Mouse (Mus musculus): ENCODE measurements around the gene Mrps18c. TPM values are rescaled to one million over a fixed set of nuclear protein-coding genes. Genes with fewer than 3 reads are reported as not detected.

Mrps18c gene
- polyA plus RNA-seq, 1 experiment = 48.2 TPM

DNA sequence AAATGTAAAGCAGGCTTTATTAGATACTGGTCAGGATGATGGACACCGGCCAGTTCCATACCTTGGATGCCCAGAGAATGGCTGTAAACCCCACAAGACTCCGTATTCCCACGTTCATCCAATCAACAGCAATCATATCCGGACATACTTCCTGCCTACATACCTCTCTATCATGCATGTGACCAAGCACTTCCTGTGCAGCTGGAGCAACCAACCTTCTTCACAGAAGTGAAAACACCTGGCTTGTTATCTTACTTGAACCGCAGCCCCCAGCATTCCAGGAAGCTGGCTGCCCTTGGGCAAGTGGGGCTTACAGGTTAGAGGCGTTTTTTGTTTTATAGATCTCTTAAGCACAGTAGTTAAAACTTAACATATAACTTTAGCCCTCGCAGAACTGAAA is 24.4 kb downstream of the Mrps18c start:
- no peak for DNase-seq (ENCODE audit: extremely low spot score in 1 of 2, low spot score in 1 of 2)

DNA sequence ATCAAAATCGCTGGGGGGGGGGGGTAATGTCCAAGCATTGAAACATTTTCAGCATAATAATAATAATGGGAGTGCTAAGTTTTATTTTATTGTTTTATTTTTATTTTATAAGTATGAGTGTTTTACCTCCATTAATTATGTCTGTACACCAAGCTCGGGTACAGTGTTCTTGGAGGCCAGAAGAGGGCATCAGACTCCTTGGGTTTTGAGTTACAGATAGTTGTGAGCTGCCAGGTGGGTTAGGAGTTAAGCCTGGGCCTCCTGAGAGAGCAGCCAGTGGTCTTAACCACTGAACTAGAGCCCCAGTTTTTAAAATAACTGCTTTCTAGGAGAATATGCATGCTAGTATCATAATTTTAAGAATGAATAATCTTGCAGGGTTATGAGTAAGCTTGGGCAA is 27.5 kb downstream of the Mrps18c start:
- DNase-seq (ENCODE audit: extremely low spot score in 1 of 2, low spot score in 1 of 2) = peak in 1 of 2 experiments; percentile 15

DNA sequence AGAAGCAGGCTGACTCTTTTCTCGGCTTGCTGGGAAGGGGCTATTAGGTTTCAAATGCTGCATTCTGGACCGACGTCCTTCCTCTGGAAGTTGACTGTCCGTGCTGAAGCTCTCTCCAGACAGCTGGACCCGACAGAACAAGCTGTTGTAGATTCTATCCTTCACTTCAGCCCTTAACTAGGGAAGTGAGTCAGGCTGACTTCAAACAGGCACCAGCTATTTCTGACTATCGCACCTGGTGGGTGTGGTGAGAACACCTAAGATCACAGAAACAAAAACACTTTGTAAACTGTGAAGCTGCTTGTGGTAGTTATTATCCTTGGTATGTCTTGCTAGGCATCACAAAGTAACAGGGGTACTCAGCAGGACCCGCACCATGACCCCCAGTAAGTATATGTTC is 28.1 kb downstream of the Mrps18c start:
- DNase-seq (ENCODE audit: extremely low spot score in 1 of 2, low spot score in 1 of 2) = peak in 1 of 2 experiments; percentile 18

DNA sequence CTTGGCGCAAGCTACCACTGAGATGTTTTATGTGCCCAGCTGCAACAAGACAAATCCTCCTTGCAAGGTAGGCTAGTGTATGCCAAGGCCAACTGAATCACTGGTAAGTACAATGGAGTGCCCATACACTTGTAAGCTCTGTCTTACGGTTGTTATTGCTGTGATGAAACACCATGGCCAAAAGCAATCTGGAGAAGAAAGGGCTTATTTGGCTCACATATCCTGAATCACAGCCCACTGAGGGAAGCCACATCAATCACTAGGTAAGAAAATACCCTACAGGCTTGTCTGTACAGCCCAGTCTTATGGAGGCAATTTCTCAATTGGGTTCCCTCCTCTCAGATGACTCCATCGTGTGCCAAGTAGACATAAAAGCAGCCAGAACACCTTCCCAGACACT is 30.3 kb downstream of the Mrps18c start:
- DNase-seq (ENCODE audit: extremely low spot score in 1 of 2, low spot score in 1 of 2) = no peak

DNA sequence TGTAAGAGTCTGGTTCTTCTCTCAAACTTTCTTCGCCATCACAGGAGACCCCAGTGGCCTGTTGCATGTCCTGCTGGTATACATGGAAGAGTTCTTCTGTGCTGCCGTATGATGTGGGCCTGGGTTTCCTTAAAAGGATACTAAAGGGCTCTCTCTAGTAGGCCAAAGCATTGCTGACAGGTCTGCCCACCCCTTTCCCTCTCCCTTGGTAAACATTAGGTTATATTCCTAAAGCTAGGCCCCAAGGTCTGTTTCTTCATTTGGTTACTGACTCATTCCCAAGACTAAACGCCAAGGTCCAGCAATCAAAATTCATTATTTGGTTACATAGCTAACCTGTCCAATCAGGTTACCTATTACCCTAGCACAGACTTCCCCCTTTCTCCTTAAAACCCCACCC is 34.3 kb downstream of the Mrps18c start:
- DNase-seq (ENCODE audit: extremely low spot score in 1 of 2, low spot score in 1 of 2) = no peak

DNA sequence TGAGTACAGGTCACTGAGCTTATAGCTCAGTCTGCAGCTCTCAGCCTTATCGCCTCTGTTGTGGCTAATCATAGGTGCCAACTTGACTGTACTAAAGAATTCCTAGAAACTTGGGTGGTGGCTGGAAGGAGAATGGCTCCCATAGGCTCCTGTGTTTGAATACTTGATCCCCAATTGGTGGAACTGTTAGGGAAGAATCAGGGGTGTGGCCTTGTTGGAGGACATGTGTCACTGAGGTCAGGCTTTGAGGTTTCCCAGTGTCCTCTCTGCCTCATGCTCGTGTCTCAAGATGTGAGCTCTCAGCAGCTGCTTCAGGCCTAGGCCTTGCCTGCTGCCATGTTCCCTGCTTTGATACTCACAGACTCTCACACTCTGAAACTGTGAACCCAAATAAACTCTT is 35.4 kb downstream of the Mrps18c start:
- no peak for DNase-seq (ENCODE audit: extremely low spot score in 1 of 2, low spot score in 1 of 2)

DNA sequence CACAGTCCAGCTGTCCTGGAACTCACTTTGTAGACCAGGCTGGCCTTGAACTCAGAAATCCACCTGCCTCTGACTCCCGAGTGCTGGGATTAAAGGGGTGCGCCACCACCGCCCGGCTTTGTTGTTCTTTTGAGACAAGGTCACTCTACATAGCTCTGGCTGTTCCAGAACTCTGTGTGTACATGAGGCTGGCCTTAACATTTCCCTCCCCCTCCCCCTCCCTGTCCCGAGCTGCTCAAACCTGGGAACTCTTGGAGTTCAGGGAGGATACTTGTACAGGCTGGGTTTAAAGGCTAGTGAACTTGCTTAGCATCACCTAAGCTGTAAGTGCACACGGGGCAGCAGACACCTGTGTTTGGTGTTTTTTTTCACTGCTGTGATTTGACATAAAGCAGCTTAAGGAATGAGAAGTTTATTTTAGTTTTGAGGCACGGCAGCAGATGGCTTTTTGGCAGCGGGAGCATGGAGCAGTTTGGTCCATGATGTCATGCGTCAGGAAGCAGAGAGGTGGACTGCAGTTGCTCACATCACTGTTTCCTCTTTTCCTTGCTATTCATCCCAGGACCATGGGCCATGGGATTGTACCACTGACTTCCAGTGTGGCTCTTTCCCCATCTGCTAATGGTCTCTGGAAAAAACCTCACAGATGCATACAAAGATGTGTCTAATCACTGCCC is 37.6 kb downstream of the Mrps18c start:
- DNase-seq (ENCODE audit: extremely low spot score in 1 of 2, low spot score in 1 of 2) = no peak

DNA sequence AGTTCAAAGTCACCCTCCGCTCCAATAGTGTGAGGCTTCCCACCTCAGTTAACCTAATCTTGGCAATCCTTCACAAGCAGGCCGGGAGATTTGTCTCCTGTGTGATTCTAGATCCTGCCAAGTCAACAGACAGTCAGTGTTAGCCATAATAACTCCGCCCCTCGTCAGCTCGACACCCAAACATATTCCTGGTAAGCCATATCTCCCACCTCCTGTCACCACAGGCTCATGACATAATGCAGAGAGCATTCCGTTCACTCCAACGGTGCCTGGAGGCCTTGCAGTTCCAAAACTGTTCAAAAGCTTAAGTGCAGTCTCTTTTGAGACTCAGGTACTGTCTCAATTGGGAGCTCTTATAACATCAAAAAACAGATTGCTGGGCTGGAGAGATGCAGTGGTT is 39.5 kb downstream of the Mrps18c start:
- no peak for DNase-seq (ENCODE audit: extremely low spot score in 1 of 2, low spot score in 1 of 2)

DNA sequence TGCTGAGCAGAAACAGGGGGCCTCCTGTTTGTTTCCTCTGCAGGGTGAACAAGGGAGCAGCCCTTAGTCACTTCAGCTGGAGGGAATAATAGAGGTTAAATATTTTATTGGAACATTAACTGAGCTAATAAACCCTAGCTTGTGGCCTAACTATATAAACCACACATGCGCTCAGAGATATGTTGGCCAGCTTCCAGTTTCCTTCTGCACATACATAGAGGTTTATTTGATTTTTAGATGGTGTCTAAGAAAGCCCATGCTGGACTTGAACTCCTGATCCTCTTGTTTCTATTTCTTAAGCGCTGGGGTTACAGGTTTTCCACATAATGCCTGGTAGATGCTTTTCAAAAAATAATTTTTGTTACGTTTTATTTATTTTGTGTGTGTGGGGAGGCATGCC is 46.1 kb downstream of the Mrps18c start:
- DNase-seq (ENCODE audit: extremely low spot score in 1 of 2, low spot score in 1 of 2) = no peak

DNA sequence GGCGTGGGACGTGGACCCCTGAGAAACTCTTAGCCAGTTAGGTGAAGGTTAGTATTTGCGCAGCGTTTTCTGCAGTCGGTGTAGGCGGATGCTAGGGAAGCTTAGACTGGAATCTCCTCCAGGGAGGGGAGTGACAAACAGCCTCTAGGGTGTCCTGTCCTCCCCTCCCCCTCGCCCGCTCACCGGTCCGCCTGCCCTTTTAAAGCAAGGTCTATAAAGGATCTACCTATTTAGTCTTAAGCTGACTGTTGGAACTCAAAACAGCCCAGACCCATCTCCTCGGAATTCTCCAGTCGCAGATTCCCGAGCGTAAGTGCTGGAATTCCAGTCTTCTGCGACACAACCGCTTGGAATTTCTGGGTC is 47.0 kb downstream of the Mrps18c start, which contains the start of gene Gpat3:
Gpat3 (plus strand) TSS at position 229 of the 363 bp plus-strand sequence.
- peak; percentile 10 to 41 for DNase-seq (ENCODE audit: extremely low spot score in 1 of 2, low spot score in 1 of 2)

DNA sequence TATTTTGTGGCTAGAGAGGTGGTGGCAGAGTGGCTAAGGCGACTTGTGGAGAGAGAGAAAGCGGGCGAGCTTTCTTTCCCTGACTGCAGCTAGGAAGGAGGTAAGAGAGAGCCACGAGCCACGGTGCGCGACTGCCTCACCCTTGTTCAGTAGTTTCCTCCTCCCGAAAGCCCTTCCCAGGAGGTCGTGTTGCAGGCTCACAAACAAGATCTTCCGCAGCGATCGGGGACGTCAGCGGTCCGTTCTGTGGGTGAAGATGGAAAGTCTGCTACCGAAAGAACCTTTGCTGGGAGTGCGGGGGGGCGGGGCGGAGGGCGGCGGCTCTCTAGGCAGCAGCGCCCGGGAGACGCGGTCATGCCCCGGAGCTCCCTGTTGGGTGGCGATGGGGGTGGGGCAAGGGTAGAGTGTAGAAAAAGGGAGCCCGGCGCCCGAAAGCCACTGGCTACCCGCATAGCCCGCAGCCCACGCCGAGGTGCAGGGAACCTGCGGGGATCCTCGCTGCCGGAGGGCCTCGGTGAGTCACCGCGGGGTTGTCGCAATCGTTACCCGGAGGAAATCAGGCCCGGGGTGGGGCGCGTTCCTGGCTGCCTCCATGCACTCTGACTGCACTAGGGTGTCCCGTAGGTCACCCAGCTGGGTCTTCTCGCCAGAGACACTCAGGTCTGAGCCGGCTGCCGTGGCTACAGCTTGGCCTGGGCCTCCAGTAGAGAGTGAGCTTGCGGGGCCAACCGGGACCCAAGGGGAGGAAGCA is 47.6 kb downstream of the Mrps18c start:
- DNase-seq (ENCODE audit: extremely low spot score in 1 of 2, low spot score in 1 of 2) = peak; percentile 3 to 62

DNA sequence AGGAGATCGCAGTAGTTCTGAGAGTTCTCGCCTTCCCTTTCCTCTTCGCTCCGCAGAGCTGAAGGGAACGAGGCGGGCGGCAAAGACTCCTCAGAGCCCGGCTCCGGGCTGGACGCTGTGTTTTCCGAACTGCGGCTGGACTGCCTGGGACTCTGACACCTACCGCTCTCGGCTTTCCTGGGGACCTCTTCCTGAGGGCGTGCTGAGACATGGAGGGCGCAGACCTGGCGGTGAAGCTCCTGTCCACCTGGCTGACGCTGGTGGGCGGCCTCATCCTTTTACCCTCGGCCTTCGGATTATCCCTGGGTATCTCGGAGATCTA is 48.1 kb downstream of the Mrps18c start:
- no peak for DNase-seq (ENCODE audit: extremely low spot score in 1 of 2, low spot score in 1 of 2)

DNA sequence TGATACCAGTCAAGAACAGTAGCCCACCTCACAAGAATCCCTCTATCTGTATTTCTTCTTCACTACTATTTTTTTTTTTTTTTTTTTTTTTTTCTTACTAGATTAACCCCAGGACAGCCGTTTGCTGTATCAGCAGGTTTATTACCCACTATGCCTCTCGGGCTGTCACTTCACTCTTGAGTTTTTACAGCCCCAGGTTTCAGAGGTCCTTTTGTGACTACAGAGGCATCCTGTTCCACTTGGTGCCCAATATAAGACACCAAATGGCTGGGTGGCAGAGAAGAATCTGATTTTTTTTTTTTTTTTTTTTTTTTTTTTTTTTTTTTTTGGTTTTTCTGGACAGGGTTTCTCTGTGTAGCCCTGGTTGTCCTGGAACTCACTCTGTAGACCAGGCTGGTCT is 48.7 kb downstream of the Mrps18c start:
- DNase-seq (ENCODE audit: extremely low spot score in 1 of 2, low spot score in 1 of 2) = no peak

DNA sequence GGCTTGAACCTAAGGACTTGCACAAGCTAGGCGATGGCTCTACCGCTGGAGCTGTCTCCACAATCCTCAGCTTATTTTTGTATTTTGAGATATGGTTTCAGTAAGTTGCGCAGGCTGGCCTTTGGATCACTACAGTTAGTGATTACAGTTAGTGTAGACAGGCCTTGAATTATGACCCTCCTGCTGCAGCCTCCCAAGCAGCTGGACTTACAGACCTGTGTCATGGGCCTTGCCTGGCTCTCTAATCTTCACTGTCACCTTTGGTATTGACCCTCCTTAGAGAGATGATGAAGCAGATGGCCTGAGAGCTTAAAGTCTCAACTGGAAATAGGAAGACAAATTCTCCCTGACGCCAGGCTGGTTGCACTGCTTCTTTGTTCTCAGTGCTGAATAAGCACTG is 55.5 kb downstream of the Mrps18c start:
- no peak for DNase-seq (ENCODE audit: extremely low spot score in 1 of 2, low spot score in 1 of 2)

Other genes with a start within 250 kb of the Mrps18c start
- 6.7 and 12.0 TPM in 2 replicates for gene Plac8, start 226.4 kb upstream of the Mrps18c start, polyA plus RNA-seq (2012; rRNA removed)
- gene Coq2, start 123.5 kb upstream of the Mrps18c start, polyA plus RNA-seq (2012; rRNA removed) = 137 and 149 TPM in 2 replicates
- gene Hpse, start 78.9 kb upstream of the Mrps18c start, polyA plus RNA-seq (2012; rRNA removed) = 2.5 TPM in 2 replicates
- gene Helq, start within 50 bp of the Mrps18c start, polyA plus RNA-seq (2012; rRNA removed) = 37.6 and 38.1 TPM in 2 replicates
- gene Abraxas1, start 22.3 kb downstream of the Mrps18c start, polyA plus RNA-seq (2012; rRNA removed) = 8.4 and 8.9 TPM in 2 replicates
- gene Gpat3, start 47.1 kb downstream of the Mrps18c start, polyA plus RNA-seq (2012; rRNA removed) = 1.4 and 1.8 TPM in 2 replicates